Mouse (Mus musculus) CD8-positive naive resting alpha-beta T cell, adult 2 months (primary cell): ENCODE results near the gene Tctn3.
"Not testable (repeated sequence)": the region's sequence is repeated elsewhere in the genome, so short reads cannot be mapped to it uniquely, and the experiment has no call there.

Experiments used
- DNase-seq, 2 experiments: peaks; one replicate each; pipeline ENCODE4 v3.0.0; 2022; ENCODE audit warnings: low read depth in 2 of 2, low spot score in 2 of 2

Gene Tctn3

GRCm38 (mm10) chr19:40628950-40629349, 16.9 kb upstream of the Tctn3 start:
- no peak for DNase-seq

DNA sequence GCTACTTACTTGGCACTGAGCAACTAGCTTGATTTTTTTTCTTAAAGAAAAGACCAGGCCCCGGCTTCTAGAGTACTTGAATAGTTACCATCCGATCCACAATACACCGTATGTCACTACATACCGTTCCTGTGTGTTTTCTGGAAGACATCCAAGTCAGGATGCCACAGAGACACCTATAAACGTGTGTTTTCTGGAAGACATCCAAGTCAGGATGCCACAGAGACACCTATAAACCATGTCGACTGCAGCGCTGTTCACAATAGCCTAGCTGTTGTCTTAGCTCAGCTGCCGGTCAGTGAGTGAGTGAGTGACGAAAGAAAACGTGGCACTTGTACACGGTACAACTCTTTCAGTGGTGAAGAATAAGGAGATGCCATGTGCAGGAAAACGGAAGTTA, 13.9 kb upstream of the Tctn3 start:
- DNase-seq, result no peak

DNA sequence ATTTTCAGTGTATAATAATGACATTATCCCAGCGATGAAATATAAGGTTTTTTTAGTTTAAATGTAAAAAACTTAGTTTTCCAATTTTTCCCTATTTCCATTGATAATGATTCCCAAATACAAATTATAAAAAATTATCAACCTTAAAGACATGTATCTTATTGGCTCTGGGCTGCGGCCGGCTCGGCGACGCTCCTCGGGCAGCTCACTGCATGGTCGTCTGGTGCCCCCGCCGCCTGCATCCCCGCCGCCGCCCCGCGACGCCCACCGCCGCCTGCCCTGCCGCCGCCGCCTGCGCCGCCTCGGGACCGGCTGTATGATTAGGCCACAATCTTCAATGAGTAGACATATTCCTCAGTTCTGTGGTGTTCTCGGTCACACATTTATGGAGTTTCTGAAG, 9.6 kb upstream of the Tctn3 start:
- DNase-seq, result not testable (repeated sequence)

- DNase-seq, result no peak
These were observed 4.0 kb upstream of the Tctn3 start for GRCm38 (mm10) chr19:40616021-40616420.

DNA sequence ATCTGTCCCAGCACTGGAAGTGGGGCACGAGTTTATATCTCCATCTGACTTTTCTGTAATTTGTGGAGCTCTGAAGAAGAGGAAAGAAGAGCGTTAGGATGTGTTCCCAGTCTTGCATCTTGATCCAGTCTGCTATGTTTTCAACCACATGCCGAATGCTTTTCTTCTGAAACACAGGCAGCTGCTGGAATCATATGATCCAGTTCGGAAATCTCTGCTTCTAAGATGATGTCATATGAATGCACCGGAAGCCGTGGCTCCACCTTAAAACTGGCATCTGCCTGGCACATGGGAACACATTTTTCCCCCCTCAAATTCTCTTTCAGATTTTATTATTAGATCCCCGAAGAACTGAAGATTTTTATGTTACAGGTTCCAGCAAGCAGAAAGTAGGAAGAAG, 2.8 kb upstream of the Tctn3 start:
- DNase-seq, result no peak

GRCm38 (mm10) chr19:40607676-40608075, 4.4 kb downstream of the Tctn3 start:
- DNase-seq, result no peak

DNA sequence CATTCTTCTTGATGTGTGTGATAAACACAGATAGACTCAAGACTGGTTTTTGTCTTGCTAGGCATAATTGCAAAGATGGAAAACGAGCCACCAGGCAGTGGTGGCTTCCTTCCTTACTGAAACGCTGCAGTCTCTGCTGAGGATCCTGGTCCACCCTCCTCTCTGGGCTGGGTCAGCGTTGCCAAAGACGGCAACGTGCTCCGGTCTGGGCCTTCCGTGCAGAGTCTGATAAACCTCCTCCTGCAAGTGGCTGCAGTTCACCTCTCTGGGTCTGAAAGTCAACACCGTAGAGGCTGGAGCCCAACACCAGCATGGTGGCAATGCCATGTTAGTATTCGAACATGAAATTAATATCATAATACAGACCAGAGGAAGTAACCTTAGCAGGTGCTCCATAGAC, 6.8 kb downstream of the Tctn3 start:
- no peak for DNase-seq

DNA sequence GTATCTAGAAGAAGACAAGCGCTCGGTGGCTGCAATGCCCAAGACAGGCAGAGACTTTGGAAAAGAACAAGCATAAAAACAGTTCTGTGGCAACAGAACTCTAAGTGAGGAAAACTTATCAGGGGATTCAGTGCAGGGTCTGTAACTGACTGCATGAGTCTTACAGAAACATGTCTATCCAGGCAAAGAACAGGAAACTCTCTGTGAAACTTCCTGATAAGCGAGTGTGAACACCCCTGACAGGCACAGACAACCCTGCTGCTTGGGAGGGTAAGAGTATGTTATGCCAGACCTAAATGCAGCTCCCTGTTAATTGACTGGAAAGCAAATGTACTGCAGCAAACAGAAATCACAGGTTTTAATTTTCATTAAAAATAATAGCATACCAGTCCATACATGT, 10.2 kb downstream of the Tctn3 start:
- no peak for DNase-seq

DNA sequence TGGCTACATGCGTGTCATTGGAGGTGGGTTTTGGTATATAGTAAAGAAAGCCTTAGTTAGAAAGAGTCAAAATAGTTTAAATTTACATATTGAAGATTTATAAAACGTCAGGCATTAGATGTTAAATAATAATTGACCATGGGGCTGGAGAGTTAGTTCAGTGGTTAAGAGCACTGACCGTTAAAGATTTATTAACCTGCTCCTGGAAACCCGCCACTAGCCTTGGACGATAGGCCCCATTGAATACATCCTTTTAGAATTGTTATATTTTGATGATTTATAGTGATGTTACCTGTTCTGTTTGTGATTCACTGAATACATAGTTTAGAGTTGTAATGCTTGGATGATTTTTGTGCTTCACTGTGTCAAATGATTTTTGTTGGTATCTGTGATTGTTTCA, 11.2 kb downstream of the Tctn3 start:
- DNase-seq, result not testable (repeated sequence)

GRCm38 (mm10) chr19:40595831-40596230, 16.2 kb downstream of the Tctn3 start:
- no peak for DNase-seq

- no peak for DNase-seq
These were observed 16.8 kb downstream of the Tctn3 start for GRCm38 (mm10) chr19:40595231-40595630.

- no peak for DNase-seq
These were observed 22.5 kb downstream of the Tctn3 start for GRCm38 (mm10) chr19:40589530-40589880.

GRCm38 (mm10) chr19:40588847-40589529, 23.0 kb downstream of the Tctn3 start:
- DNase-seq, result peak; percentile 86 to 94

DNA sequence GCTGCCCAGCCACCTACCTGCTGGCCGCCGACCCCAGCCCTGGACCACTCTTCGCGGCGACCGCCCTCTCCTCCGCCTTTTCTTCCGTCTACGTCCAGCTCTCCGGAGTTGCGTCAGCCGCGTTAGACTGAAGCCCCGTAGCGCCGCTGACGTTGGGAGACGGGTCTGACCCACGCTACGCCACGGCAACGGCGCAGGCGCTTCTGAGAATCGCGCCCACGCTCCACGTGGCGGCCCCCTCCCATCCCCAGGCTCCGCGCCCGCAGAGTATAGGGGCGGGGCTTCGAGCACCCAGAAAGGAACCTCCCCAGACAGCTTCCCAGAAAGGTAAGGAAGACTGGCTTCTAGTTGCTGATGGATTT, 23.8 kb downstream of the Tctn3 start, which contains the start of gene Aldh18a1:
Aldh18a1 (minus strand) TSS at position 171 of the 362 bp plus-strand sequence.
- DNase-seq, result peak; percentile 93 to 96

GRCm38 (mm10) chr19:40587491-40588292, 24.3 kb downstream of the Tctn3 start:
- no peak for DNase-seq

- no peak for DNase-seq
These were observed 25.1 kb downstream of the Tctn3 start for GRCm38 (mm10) chr19:40586908-40587307.

DNA sequence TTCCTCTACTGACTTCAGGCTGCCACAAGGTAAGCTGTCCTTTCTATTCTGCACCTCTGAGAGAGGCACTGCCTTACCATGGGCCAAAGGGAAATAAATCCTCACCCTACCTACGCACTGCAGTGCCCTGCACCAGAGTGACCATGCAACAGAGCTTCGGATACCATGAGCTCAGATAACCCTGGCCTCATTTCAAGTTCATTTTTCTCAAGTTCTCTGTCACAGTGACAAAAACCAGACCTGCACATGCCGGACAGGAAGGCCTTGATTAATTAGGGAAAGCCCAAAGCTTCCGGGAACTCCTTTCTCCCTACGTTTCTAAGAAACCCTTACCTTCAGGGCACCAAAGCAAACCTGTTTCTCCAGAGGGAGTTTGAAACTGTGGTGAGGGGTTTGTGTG, 30.4 kb downstream of the Tctn3 start:
- no peak for DNase-seq

GRCm38 (mm10) chr19:40580902-40581301, 31.1 kb downstream of the Tctn3 start:
- no peak for DNase-seq

GRCm38 (mm10) chr19:40575438-40575837, 36.6 kb downstream of the Tctn3 start:
- DNase-seq, result no peak

- no peak for DNase-seq
These were observed 41.3 kb downstream of the Tctn3 start for GRCm38 (mm10) chr19:40570726-40571125.

DNA sequence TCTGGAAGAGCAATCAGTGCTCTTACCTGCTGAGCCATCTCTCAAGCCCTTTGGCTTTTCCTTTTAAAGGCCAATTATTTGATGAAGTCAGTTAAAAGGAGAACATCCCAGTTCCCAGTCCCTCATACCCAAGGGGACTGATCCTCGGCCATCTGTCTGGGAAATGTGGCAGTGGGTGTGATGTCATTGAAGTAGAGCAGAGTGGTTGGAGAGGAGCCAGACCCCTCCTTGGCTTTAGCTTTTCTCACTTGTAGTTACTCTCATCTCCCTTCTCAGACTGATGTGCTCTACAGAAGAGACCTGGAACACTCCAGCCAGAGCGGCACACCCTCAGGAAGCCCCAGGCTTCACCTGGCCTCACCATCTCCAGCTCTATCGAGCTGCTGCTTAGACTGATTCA, 44.4 kb downstream of the Tctn3 start:
- no peak for DNase-seq

- no peak for DNase-seq
These were observed 48.0 kb downstream of the Tctn3 start for GRCm38 (mm10) chr19:40563880-40564645.
